Mouse (Mus musculus): ENCODE data around the gene Dennd4a.

Gene Dennd4a

GRCm38 (mm10) chr9:64790673-64791660, 20.2 kb upstream of the Dennd4a start:
- no peak for DNase-seq (ENCODE audit: extremely low read depth, low read depth)

GRCm38 (mm10) chr9:64791676-64792075, 19.5 kb upstream of the Dennd4a start:
- DNase-seq (ENCODE audit: extremely low read depth, low read depth) = no peak

- peak; percentile 99 for DNase-seq (ENCODE audit: extremely low read depth, low read depth)
Observed at GRCm38 (mm10) chr9:64792379-64793274, 18.5 kb upstream of the Dennd4a start.

- DNase-seq (ENCODE audit: extremely low read depth, low read depth) = no peak
Observed at GRCm38 (mm10) chr9:64793275-64793590, 17.9 kb upstream of the Dennd4a start.

- DNase-seq (ENCODE audit: extremely low read depth, low read depth) = no peak
Observed at GRCm38 (mm10) chr9:64793794-64794193, 17.3 kb upstream of the Dennd4a start.

- no peak for DNase-seq (ENCODE audit: extremely low read depth, low read depth)
Observed at GRCm38 (mm10) chr9:64794448-64795420, 16.4 kb upstream of the Dennd4a start.

GRCm38 (mm10) chr9:64795846-64796615, 15.1 kb upstream of the Dennd4a start:
- DNase-seq (ENCODE audit: extremely low read depth, low read depth) = no peak

- no peak for DNase-seq (ENCODE audit: extremely low read depth, low read depth)
Observed at GRCm38 (mm10) chr9:64797392-64797791, 13.7 kb upstream of the Dennd4a start.

GRCm38 (mm10) chr9:64798099-64798498, 13.0 kb upstream of the Dennd4a start:
- DNase-seq (ENCODE audit: extremely low read depth, low read depth) = no peak

- no peak for DNase-seq (ENCODE audit: extremely low read depth, low read depth)
Observed at GRCm38 (mm10) chr9:64798859-64799258, 12.3 kb upstream of the Dennd4a start.

GRCm38 (mm10) chr9:64799504-64799903, 11.6 kb upstream of the Dennd4a start:
- DNase-seq (ENCODE audit: extremely low read depth, low read depth) = no peak

GRCm38 (mm10) chr9:64802561-64802960, 8.6 kb upstream of the Dennd4a start:
- no peak for DNase-seq (ENCODE audit: extremely low read depth, low read depth)

GRCm38 (mm10) chr9:64803373-64804214, 7.5 kb upstream of the Dennd4a start:
- no peak for DNase-seq (ENCODE audit: extremely low read depth, low read depth)

GRCm38 (mm10) chr9:64805875-64806274, 5.3 kb upstream of the Dennd4a start:
- DNase-seq (ENCODE audit: extremely low read depth, low read depth) = no peak

GRCm38 (mm10) chr9:64806335-64807060, 4.6 kb upstream of the Dennd4a start:
- DNase-seq (ENCODE audit: extremely low read depth, low read depth) = peak; percentile 85

- DNase-seq (ENCODE audit: extremely low read depth, low read depth) = no peak
Observed at GRCm38 (mm10) chr9:64807061-64807808, 3.9 kb upstream of the Dennd4a start.

- DNase-seq (ENCODE audit: extremely low read depth, low read depth) = no peak
Observed at GRCm38 (mm10) chr9:64809851-64810250, 1.3 kb upstream of the Dennd4a start.

Measured in MEL-GATA-1-ER (cell line).